In genomic region chr17:5491801-5492745, GRCm38 (mm10) we compare ENCODE assay signal across 8 mouse cellular contexts. TPM values are rescaled to one million over a fixed set of nuclear protein-coding genes. Genes with fewer than 3 reads are reported as not detected.
A peak's percentile ranks its signal among the peaks of the same experiment; 100 is the strongest.
DNase-seq lines count a peak whose midpoint lies in the region; ATAC-seq and TF ChIP-seq lines count a peak whose summit lies in the region.

Zdhhc14 (plus strand) TSS chr17:5492557.

- ATAC-seq in frontal cortex, adult (ENCODE audit: low TSS enrichment) = peak; percentile 75
- ATAC-seq in hematopoietic stem cell, adult 5-6 weeks (replicated peaks in 1 of 2; ENCODE audit: insufficient read depth in 1 of 2, low FRiP score in 2 of 2, low TSS enrichment in 1 of 2, low read depth in 1 of 2, poor library complexity in 2 of 2, severe bottlenecking in 2 of 2) = peak; percentile 69 to 85
- peak; percentile 92 for ATAC-seq in lung, embryonic 15.5 days (ENCODE audit: borderline replicate concordance, extremely low read depth, low FRiP score, low TSS enrichment)

- TF ChIP-seq POLR2A in olfactory bulb, adult 2 months (IDR thresholded peaks at IDR 0.05; ENCODE audit: insufficient read depth, low read depth, low read length) = peak; percentile 68; the same call in 1 of the 2 replicates

- H3K9me3 ChIP-seq in lung, embryonic 15.5 days = no peaks in the 10 kb centered on the region

- peak within 1 kb of the TSS; percentile 72 for H3K4me3 ChIP-seq in lung, embryonic 15.5 days
- peak within 1 kb of the TSS; percentile 87 for H3K4me3 ChIP-seq in olfactory bulb, adult 2 months (ENCODE audit: insufficient read depth, low read depth, low read length)

- peak within 1 kb of the TSS; percentile 81 for H3K27ac ChIP-seq in lung, embryonic 15.5 days
- H3K27ac ChIP-seq in olfactory bulb, adult 2 months (ENCODE audit: insufficient read depth, low read depth, low read length) = peak within 1 kb of the TSS; percentile 92

- H3K4me2 ChIP-seq in lung, embryonic 15.5 days = peak within 1 kb of the TSS; percentile 99

- no peaks in the 10 kb centered on the region for H3K36me3 ChIP-seq in lung, embryonic 15.5 days

- peaks cover 20% of the 10 kb centered on the region; the same call in 1 of the 2 replicates for H3K27me3 ChIP-seq in lung, embryonic 15.5 days

- peaks cover 14% of the 10 kb centered on the region; the same call in 1 of the 2 replicates for H3K4me1 ChIP-seq in lung, embryonic 15.5 days
- peaks cover 6% of the 10 kb centered on the region; the same call in 1 of the 2 replicates for H3K4me1 ChIP-seq in olfactory bulb, adult 2 months (ENCODE audit: control insufficient read depth, insufficient read depth, low read length)

- DNase-seq in NIH3T3 (ENCODE audit: low read depth) = peak; percentile 77
- DNase-seq in cerebellum, adult 9-11 months = peak; percentile 96
- DNase-seq in layer of hippocampus, adult 9-10 months (ENCODE audit: low spot score) = peak; percentile 76
- DNase-seq in thymus, adult 18-20 months = peak; percentile 91

- TF ChIP-seq CTCF in olfactory bulb, adult 2 months (IDR thresholded peaks at IDR 0.05; ENCODE audit: insufficient read depth, low read depth, low read length) = no peak

- H3K9ac ChIP-seq in lung, embryonic 15.5 days = peak within 1 kb of the TSS; percentile 64

- under 1% methylated on average over 65 of the region's 70 CpGs for WGBS in lung, embryonic 15.5 days
- under 1% methylated on average over 70 of the region's 70 CpGs for WGBS in olfactory bulb, adult 2 months

RNA-seq across cellular contexts. Expression of gene Zdhhc14, which starts in this region (rescaled TPM):
- total RNA-seq in hematopoietic stem cell, adult 5-6 weeks (2017) = 1.3 and 1.5 TPM in 2 replicates
- 1.2 and 1.3 TPM in 2 replicates for polyA plus RNA-seq in lung, embryonic 15.5 days (2015; fragmentation: Nextera tagmentation; extraction: Ambion mirVana)
- not detected in 2 replicates for polyA plus RNA-seq in olfactory bulb, adult 2 months (2012; ENCODE audit: insufficient read depth, insufficient read length, low replicate concordance, missing spikeins)

Comparison
In these comparisons a context has a peak if more than half of its experiments do, and no peak if none do; other contexts are left out.
1. Peak in every context shown above with its lines: DNase-seq, ATAC-seq, H3K4me3 ChIP-seq and H3K27ac ChIP-seq.